Mouse (Mus musculus) brain, embryonic 18.5 days (tissue): Measurements from ENCODE around the gene Prkag3.

Experiments used
- DNase-seq: peaks from one replicate; pipeline ENCODE4 v3.0.0-alpha.2; 2012; ENCODE audit warnings: low read depth, low spot score

The Prkag3 gene

DNA sequence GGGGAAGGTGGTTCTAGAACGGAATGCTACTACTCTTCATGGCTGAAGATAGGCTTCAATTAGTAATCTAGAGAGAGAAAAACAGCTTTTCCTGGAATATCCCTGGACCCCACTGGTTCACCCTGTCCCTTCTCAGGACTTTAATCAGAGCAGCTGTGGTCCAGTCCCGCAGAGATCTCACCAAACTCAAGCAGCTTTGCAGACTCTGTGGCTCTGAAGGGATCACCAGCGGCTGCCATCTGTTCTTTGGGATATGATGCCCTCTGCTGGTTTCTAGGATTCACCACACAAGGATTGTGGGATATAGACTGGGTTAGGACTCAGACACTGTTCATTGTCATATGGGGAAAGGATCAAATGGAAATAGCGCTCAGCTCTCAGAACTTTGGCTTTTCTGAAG lies 10.8 kb upstream of the Prkag3 start:
- DNase-seq: no peak

DNA sequence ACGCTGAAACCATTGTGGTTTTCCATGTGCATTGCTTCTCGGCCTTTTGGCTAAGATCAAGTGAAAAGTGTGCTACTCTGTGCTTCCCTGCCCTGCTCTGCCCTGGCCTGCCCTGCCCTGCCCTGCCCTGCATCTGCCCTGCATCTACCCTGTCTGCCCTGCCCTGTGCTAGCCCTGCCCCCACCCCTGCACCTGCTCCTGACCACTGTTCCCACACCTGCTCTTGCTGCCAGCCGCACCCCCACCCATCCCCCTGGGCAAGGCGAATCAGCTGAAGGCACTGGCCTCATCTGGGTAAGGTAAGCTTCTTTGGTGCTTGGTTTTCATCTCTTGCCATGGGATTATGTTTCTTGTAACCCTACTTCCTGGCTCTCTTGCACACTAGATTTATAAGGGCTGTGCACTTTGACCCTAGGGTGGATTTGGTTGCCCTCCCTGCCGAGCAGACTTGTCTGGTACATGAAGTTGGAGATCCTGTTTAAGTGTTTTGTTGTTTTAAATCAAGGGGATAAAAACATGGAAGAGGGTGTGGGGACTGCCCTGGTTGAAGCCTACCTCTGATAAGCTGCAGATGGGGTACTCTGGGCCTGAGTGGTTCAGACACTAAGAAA lies 5.3 kb upstream of the Prkag3 start:
- DNase-seq: no peak

DNA sequence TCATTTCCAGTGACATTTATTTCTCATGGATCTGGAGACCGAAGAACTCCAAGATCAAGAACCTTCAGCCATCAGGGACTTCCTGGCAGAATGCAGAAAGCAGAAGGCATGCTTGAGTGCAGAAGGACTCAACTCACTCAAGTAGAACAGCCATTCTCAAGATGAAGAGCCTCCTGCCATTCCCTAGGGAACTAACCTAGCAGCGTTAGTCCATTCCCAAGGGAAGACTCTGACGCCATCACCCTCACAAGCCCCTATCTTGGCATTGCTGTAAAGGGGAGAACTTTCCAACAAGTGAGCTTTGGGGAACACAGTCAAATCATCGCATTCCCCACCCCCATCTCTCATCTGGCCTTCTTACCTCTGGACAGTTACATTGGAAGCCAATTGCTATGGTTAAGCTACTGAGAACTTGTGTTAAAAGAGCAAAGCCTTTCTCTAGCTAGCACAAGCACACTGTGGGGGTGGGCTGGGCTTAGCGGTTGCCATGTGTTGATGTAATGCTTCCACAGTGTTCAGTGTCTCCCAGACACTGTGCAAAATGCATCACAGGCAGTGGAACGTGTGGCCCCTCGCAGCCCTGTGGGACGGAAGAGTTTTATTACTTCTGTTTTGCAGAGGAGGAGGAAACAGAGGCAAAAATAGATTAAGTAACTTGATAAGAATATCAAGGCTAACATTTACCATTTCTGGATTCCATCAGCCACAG lies 4.4 kb upstream of the Prkag3 start:
- DNase-seq: no peak

DNA sequence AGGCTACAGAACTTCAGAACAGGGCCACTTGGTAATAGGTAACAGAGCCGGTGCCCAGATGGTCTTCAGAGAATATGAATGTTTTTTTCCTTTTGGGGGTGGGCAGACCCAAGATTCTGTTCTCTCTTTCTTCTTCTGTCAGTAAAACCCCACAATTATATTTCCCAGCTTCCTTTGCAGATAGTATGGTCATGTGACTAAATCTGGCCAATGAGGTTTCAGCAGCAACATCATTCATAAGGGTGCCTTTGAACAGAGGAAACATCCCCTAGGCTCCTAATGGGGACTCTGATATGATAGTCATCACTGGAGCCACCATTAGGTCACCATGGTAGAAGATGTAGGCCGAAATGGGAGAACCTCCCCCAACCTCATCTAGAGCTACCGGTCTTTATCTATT lies 3.8 kb upstream of the Prkag3 start:
- DNase-seq: no peak

DNA sequence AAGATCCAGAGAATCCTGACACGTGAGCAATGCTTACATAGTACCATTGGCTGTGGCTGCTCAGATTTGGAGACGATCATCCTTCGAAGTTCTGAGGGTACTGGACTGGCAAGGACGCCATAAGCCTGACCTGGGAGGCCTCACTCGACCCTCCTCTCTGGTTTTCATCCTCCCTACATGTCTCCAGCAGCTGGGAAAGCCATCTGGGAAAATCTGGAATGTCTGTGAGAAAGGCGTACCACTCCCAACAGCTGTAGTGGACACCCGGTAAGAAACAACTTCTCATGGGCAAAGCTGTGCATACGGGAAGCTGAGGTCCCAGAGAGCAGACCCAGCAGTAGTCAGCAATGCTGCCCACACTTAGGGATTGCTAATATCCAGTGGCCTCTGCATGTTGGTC lies 3.1 kb upstream of the Prkag3 start:
- DNase-seq: no peak

DNA sequence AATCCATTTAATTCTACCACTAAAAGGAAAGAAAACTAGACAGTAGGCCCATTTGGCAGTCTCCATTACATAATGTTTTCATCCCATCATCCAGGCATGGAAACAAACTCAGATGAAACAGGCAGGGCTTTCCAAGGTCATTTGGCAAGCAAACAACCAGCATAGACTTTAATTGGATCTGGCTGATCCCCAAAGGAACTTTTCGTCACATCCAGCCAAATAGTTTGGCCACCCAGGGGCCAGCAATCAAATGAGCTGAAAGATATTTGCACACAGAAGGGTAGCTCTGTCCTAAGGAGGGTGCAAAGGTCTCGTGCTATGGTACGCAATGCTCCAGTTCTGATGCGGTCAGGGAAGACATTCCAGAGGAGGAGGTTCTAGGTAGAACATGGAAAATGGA lies 1.7 kb upstream of the Prkag3 start:
- no peak for DNase-seq

DNA sequence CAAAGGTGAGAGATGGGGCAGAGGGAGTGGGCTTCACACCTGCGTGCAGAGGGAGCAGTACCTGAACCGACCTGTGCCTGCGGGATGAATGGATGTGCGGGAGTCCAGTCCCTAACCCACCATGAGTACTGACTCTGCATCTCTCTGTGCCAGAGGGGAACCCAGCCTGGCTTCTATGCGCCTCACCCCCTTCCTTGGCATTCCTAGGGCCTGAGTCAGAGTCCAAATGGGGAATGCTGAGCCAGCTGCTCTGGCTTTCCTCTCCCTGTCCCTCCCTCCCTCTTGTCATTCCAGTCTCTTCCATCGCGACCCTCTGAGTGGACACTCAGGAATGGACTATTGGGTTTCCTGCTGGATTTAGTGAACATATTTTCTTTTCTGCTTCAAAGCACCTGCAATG lies 280 bp upstream of the Prkag3 start:
- DNase-seq: no peak

DNA sequence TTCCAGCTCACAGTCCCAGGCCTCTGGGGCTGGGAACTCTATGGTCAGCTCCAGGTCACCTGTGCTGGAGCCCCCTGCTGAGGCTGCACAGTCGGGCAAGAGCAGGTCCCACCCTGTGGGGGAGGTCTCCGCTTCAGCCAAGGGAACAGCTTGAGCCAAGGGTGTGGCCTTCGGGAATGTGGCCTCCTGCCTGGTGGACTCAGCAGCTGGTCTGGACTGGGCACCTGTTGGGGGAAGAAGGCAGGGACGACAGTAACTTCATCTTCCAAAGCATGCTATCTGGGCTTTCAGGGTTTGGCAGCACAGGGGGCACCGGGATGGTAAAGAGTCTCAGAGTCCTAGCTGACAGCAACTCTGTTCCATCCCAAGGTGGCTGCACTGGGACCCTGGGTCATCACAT lies 1.7 kb downstream of the Prkag3 start:
- DNase-seq: no peak

DNA sequence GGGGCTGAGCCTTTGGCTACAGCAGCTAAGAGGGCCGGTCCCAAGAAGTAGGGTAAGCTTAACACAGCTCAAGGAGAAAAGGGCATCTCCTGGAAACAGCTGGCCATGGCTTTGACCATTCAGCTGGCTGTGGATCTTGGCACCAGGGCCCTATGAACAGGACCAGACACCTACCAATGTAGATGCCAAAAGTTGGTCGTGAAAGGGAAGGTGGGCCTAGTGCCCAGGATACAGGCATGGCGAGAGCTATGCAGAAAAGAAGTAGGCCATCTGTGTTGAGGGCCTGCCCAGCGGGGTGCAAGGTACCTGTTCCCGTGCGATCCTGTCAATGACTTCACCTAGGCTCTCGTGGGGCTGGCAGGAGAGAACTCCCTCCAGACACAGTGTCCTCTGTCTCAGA lies 8.2 kb downstream of the Prkag3 start:
- DNase-seq: no peak

DNA sequence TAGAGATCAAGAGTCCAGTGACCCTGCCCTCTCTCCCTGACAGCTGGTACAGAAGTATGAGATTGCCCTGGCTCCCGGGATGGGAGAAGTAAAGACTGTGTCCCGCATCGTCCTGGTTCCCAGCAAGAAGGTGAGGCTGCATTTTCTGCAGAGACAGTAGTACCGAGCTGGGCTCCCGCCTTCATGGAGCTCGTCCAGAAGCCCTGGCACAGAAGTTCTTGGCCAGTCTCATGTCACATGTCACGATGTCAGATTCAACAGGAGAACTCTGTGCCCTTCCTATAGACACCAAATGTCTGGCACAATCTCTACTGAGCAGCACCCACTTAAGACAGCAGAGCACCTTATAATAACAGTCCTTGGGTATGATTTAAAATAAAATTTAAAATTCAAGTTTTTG lies 11.5 kb downstream of the Prkag3 start:
- no peak for DNase-seq

DNA sequence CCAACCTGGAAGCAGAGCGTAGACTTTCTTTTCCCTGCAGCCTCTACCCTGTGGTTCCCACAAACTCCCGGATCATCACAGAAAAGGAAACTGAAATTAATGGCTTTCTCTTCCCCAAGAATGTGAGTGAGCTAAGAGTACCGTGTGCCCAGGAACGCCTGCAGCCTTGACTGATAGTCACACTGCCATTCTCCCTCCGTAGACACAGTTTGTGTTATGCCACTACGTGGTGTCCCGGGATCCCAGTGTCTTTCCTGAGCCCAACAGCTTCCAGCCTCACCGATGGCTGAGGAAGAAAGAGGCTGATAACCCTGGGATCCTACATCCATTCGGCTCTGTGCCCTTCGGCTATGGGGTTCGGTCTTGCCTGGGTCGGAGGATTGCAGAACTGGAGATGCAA lies 12.0 kb downstream of the Prkag3 start:
- DNase-seq: no peak

DNA sequence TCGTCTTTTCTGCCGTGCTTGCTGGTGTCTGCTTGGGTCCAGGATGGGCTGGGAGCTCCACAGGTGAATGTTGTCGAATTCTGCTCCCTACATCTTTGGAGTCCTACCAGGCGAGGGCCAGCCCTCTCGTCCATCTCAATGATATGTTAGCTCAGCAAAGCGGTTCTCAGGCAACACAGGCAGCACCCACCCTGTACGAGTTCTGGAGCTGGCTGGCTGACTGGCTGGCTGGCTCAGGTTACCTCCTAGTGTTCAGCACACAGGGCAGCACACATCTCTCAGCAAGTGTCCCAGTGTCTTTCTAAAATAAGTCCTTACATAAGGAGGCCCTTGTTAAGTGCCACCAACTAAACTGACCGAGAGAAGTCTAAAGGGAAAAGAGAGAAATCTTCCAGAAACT lies 20.6 kb downstream of the Prkag3 start:
- DNase-seq: no peak

DNA sequence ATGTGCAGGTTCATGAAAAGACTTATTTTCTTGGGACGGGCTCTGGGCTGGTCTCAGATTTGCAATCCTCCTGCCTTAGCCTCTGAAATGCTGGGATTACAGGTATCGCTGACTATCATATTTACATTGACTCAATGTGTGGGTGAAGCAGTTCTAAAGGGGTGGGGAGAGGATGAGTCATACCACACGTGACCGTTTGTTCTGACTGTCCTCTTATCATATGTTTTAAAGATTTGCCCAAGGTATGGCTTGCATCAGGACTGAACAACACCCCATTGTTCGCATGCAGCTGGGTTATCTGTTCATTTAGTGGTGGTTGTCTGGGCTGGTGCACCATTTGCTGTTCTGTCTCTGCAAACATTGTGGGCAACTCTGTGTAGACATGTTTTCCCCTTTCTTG lies 22.3 kb downstream of the Prkag3 start:
- DNase-seq: no peak

DNA sequence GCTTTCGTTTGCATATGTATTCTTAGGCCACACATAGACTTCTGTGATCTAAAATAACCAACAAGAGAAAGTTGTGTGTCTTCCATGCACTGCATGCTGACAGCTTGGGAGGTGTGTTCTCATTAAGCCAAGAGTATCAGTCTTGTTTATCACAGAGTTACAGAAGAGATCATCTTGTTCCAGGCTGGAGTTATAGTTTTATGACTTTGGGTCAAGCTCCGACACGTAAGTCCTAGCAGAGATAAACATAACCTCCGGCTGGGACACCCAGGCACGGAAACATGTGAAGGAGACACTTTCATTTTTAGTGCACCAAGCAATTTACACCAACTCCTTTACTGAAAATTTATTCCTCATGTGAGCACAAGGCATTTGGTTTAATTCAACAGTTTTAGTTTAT lies 22.9 kb downstream of the Prkag3 start:
- no peak for DNase-seq

DNA sequence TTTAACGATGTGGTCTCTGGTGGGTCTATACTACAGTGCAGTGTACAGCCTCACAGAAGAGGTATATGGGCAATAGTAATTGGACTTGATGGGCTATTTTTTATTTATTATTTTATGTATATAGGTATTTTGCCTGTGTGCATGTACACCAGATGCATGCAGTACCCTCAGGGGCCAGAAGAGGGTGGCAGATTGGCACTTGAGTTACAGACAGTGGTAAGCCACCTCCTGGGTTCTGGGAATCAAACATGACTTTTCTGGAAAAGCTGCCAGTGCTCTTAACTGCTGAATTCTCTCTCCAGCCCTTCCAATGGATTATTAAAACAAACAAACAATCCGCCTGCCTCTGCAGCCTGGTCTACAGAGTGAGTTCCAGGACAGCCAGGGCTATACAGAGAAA lies 25.3 kb downstream of the Prkag3 start:
- no peak for DNase-seq

DNA sequence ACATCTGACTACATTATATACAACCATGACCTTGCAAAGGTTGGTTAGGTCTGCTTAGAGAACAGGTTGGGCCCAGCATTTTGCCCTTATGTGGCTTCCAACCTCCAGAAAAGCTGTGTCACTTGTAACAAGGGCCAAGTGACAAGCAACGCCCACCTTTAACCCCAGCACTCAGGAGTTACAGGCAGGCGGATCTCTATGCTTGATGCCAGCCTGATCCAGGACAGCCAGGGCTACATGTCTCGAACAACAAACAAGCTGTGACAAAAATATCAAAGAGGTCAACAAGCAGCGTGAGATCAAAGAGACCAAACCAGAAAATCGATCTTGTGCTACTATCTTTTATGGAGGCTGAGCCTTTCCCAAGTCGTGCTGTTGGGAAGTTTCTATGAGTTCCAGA lies 27.4 kb downstream of the Prkag3 start:
- no peak for DNase-seq

DNA sequence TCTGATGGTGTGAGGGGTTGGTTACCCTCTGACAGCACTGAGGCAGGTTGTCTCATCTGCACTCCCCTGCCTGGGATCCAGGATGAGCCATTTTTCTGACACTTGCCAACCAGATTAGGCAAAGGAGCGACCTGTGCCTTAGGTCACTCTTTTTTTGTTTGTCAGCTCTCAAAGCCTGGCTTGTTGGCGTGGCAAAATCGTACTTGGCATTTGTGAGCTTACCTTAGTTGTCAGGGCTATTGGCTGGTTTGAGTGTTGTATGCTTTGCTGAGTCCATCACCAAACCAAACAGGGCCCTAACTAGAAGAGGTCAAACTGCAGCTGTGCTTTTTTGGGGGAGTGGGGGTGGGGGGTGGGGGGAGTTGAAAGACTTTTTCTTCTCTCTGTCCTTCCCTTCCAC lies 29.7 kb downstream of the Prkag3 start:
- DNase-seq: no peak

DNA sequence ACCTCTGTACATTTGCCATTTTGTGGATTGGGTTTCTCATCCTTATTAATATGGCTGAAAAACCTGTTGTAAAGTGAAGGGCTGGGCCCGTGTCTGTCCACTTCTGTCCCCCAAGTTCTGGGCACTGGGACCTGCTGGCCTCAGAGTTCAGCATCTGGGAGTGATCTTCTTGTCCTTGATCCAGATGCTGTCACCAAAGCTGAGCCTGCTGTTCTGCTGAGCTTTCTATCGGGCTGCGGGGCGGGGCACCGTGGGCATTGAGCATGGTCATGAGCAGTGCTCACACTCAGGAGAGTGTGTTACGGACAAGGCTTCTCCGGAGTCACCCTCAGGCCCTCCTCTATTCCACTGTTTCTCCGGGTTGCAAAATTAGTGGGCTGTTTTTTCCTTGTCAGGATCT lies 30.9 kb downstream of the Prkag3 start:
- DNase-seq: no peak

DNA sequence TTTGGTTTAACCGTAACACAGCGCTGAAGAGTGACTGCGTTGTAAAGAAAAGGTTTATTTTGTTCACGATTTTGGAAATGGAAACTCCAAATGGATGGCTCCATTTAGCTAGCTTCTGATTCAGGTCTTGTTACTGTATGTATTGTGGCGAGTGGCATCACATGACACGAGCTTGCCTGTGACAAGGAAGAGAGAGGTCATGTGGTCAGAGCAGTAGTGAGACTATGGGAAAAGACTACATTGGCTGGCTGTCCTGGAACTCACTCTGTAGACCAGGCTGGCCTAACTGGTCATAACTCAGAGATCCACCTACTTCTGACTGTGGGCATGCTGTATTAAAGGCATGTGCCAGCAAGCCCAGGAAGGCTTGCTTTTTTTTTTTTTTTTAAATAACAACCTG lies 33.1 kb downstream of the Prkag3 start:
- DNase-seq: no peak

DNA sequence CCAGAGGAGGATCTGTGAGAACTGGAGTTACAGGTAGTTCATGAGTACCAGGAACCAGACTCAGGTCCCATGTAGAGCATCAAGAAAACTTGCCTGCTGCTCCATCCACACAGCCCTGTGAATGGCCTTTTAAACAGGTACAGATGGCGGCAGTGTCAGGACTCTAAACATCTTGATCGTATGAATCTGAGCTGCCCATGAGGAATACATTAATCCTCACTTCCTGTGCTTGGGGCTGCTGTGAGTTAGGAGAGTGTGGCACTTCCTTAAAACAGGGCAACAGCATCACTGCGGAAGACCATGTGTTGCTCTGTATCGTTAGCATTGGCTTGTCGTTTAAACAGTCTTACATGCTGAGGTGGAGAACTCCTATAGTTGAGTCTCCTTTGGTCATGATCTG lies 33.6 kb downstream of the Prkag3 start:
- no peak for DNase-seq

DNA sequence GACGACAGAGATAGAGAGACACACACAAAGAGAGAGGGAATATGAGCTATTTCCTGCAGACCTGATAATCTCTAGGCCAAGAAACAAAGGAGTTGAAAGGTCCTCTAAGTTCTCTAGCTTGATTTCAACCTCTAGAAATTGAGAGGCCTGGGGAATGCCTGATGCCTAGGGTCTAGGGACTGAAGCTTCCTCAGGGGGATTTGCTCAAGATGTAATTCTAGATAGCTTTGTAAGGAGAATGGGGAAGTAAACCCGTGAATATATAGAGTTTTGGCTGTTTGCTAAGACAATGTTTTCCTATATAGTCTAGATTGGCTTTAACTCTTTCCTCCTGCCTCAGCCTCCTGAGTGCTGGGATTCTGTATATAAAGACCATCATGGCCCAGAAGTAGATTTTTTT lies 34.1 kb downstream of the Prkag3 start:
- DNase-seq: no peak

DNA sequence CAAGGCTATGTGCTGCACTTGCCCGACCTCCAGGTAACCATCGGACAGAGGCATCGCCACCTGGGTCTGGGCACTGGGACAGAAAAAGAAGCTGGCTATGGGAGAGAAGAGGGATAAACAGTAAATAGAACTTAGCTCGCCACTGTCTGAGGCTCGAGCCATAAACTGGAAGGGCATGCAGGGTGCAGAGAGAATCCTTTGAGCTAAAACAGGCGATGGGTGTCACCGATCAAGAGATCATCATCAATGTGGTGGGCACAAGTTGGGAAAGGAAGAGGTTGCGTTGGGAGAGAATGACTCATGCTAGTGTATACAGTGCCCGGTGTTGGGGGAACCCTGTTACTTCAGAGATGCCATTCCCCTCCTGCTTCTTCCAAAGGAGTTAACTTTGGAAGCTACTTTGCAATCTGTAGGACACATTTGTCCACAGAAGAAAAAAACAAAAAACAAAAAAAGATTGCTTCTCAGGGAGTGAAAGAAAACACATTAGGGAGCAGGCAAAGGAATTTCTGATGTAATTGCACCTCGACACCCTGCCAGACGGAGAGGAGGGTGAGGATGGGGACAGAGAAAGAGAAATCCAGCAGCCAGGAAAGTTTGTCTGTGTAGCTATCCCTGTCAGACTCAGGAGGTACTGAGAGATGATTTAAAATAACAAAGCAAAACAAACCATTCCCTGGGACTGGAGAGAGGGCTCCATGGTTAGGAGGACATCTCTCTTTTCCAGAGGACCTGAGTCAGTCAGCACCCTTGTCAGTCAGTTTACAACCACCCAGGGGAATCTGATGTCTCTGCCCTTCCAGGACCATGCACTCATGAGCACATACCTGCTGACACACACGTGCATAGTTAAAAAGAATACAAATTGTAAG lies 34.9 kb downstream of the Prkag3 start:
- DNase-seq: no peak
